Mouse (Mus musculus): Measurements from ENCODE around the gene Cd3eap. TPM values are rescaled to one million over a fixed set of nuclear protein-coding genes. Genes with fewer than 3 reads are reported as not detected.

Gene Cd3eap
- total and polyA plus RNA-seq, 2 experiments from 2014 or later: 12.4 to 17.9 TPM

- Histone ChIP-seq H3K4me1 (ENCODE audit: insufficient read depth, low read length) (peaks cover 8% of the 10 kb centered on the region; the same call in 1 of the 2 replicates), H3K36me3 (ENCODE audit: insufficient read depth, low read length) (peaks cover 16% of the 10 kb centered on the region), H3K27me3 (ENCODE audit: insufficient read depth, low read length) (no peaks in the 10 kb centered on the region), H3K4me2 (ENCODE audit: low read depth, low read length) (peak overlapping the region; percentile 85; the same call in 1 of the 2 replicates), H3K9ac (replicated peaks; ENCODE audit: low read length) (0 out of 2 replicates have a peak overlapping the region, but pooled peaks have one; percentile 63), H3K4me3 (ENCODE audit: low read length) (no peak overlapping the region), H3K27ac (no peak overlapping the region), H3K9me3 (ENCODE audit: low read length) (no peaks in the 10 kb centered on the region)
- DNase-seq (ENCODE audit: low spot score) (no peak), ATAC-seq (no peak)
- WGBS: 90% methylated on average over 25 of the region's 25 CpGs
- TF ChIP-seq CTCF (IDR thresholded peaks at IDR 0.05; ENCODE audit: low read depth): no peak
Observed at GRCm38 (mm10) chr7:19357381-19358375, 1.6 kb downstream of the Cd3eap start.

GRCm38 (mm10) chr7:19356311-19356710 is 3.0 kb downstream of the Cd3eap start:
- H3K9me3 ChIP-seq (ENCODE audit: low read length): no peaks in the 10 kb centered on the region
- H3K27me3 ChIP-seq (ENCODE audit: insufficient read depth, low read length): no peaks in the 10 kb centered on the region
- H3K4me3 ChIP-seq (ENCODE audit: low read length): no peak overlapping the region
- ATAC-seq (no peak), DNase-seq (ENCODE audit: low spot score) (no peak)
- H3K4me2 ChIP-seq (ENCODE audit: low read depth, low read length): no peak overlapping the region
- H3K27ac ChIP-seq: no peak overlapping the region
- no peak overlapping the region for H3K9ac ChIP-seq (replicated peaks; ENCODE audit: low read length)
- no peak for TF ChIP-seq CTCF (IDR thresholded peaks at IDR 0.05; ENCODE audit: low read depth)
- peaks cover 22% of the 10 kb centered on the region for H3K36me3 ChIP-seq (ENCODE audit: insufficient read depth, low read length)
- 64% methylated on average over 10 of the region's 10 CpGs for WGBS
- peaks cover 8% of the 10 kb centered on the region; the same call in 1 of the 2 replicates for H3K4me1 ChIP-seq (ENCODE audit: insufficient read depth, low read length)

- Histone ChIP-seq H3K9me3 (ENCODE audit: low read length) (no peaks in the 10 kb centered on the region), H3K4me3 (ENCODE audit: low read length) (no peak overlapping the region), H3K4me2 (ENCODE audit: low read depth, low read length) (no peak overlapping the region), H3K27ac (no peak overlapping the region), H3K9ac (replicated peaks; ENCODE audit: low read length) (no peak overlapping the region), H3K4me1 (ENCODE audit: insufficient read depth, low read length) (peaks cover 8% of the 10 kb centered on the region; the same call in 1 of the 2 replicates), H3K27me3 (ENCODE audit: insufficient read depth, low read length) (no peaks in the 10 kb centered on the region), H3K36me3 (ENCODE audit: insufficient read depth, low read length) (peaks cover 22% of the 10 kb centered on the region)
- WGBS: 91% methylated on average over 5 of the region's 5 CpGs
- TF ChIP-seq CTCF (IDR thresholded peaks at IDR 0.05; ENCODE audit: low read depth): no peak
- no peak for DNase-seq (ENCODE audit: low spot score)
- ATAC-seq: no peak
Observed at GRCm38 (mm10) chr7:19354991-19355390, 4.3 kb downstream of the Cd3eap start.

GRCm38 (mm10) chr7:19350221-19350620 is 9.1 kb downstream of the Cd3eap start:
- Histone ChIP-seq H3K36me3 (ENCODE audit: insufficient read depth, low read length) (peaks cover 23% of the 10 kb centered on the region; the same call in 1 of the 2 replicates), H3K27ac (no peak overlapping the region), H3K4me2 (ENCODE audit: low read depth, low read length) (no peak overlapping the region), H3K9ac (replicated peaks; ENCODE audit: low read length) (no peak overlapping the region), H3K27me3 (ENCODE audit: insufficient read depth, low read length) (no peaks in the 10 kb centered on the region), H3K4me1 (ENCODE audit: insufficient read depth, low read length) (peaks cover 7% of the 10 kb centered on the region; the same call in 1 of the 2 replicates), H3K9me3 (ENCODE audit: low read length) (no peaks in the 10 kb centered on the region), H3K4me3 (ENCODE audit: low read length) (no peak overlapping the region)
- no peak for DNase-seq (ENCODE audit: low spot score)
- TF ChIP-seq CTCF (IDR thresholded peaks at IDR 0.05; ENCODE audit: low read depth): no peak
- 94% methylated on average over 8 of the region's 8 CpGs for WGBS
- no peak for ATAC-seq

GRCm38 (mm10) chr7:19349188-19349915 is 9.9 kb downstream of the Cd3eap start:
- Histone ChIP-seq H3K36me3 (ENCODE audit: insufficient read depth, low read length) (peaks cover 17% of the 10 kb centered on the region; the same call in 1 of the 2 replicates), H3K4me3 (ENCODE audit: low read length) (no peak overlapping the region), H3K9me3 (ENCODE audit: low read length) (no peaks in the 10 kb centered on the region), H3K4me2 (ENCODE audit: low read depth, low read length) (no peak overlapping the region), H3K27ac (no peak overlapping the region), H3K9ac (replicated peaks; ENCODE audit: low read length) (no peak overlapping the region), H3K27me3 (ENCODE audit: insufficient read depth, low read length) (no peaks in the 10 kb centered on the region), H3K4me1 (ENCODE audit: insufficient read depth, low read length) (peaks cover 7% of the 10 kb centered on the region; the same call in 1 of the 2 replicates)
- DNase-seq (ENCODE audit: low spot score) (no peak), ATAC-seq (no peak)
- TF ChIP-seq CTCF (IDR thresholded peaks at IDR 0.05; ENCODE audit: low read depth): no peak
- WGBS: 91% methylated on average over 13 of the region's 13 CpGs

- Histone ChIP-seq H3K4me3 (ENCODE audit: low read length) (peak overlapping the region; percentile 55), H3K36me3 (ENCODE audit: insufficient read depth, low read length) (0 out of 2 replicates have a peak, but pooled peaks cover 7% of the 10 kb centered on the region), H3K4me2 (ENCODE audit: low read depth, low read length) (peak overlapping the region; percentile 81), H3K27me3 (ENCODE audit: insufficient read depth, low read length) (no peaks in the 10 kb centered on the region; the same call in 1 of the 2 replicates), H3K9me3 (ENCODE audit: low read length) (no peaks in the 10 kb centered on the region), H3K27ac (peak overlapping the region; percentile 81), H3K4me1 (ENCODE audit: insufficient read depth, low read length) (peaks cover 16% of the 10 kb centered on the region), H3K9ac (replicated peaks; ENCODE audit: low read length) (peak overlapping the region; percentile 67)
- TF ChIP-seq CTCF (IDR thresholded peaks at IDR 0.05; ENCODE audit: low read depth): no peak; the same call in 1 of the 2 replicates
- DNase-seq (ENCODE audit: low spot score): peak; percentile 97
- under 1% methylated on average over 31 of the region's 31 CpGs for WGBS
- peak; percentile 93 for ATAC-seq
Observed at GRCm38 (mm10) chr7:19344938-19345471, 14.3 kb downstream of the Cd3eap start.

Data from hindbrain, postnatal 0 days (tissue).